Mouse (Mus musculus) liver, embryonic 14.5 days (tissue): ENCODE results near the gene Prpf38b.

Experiments
- CTCF ChIP-seq: IDR thresholded peaks from 2 replicates; pipeline ENCODE4 v1.5.1; 2016; ENCODE audit warnings: antibody characterized with exemption, low read depth, control low read depth
- EP300 ChIP-seq: IDR thresholded peaks from 2 replicates; pipeline ENCODE4 v1.6.1; 2016; ENCODE audit warnings: antibody characterized with exemption, low read depth

- TF ChIP-seq EP300 (no peak), CTCF (no peak)
Observed at GRCm38 (mm10) chr3:108926308-108926707, 14.8 kb upstream of the Prpf38b start.
